Mouse (Mus musculus): ENCODE measurements around the gene Acsf3.

Gene Acsf3

DNA sequence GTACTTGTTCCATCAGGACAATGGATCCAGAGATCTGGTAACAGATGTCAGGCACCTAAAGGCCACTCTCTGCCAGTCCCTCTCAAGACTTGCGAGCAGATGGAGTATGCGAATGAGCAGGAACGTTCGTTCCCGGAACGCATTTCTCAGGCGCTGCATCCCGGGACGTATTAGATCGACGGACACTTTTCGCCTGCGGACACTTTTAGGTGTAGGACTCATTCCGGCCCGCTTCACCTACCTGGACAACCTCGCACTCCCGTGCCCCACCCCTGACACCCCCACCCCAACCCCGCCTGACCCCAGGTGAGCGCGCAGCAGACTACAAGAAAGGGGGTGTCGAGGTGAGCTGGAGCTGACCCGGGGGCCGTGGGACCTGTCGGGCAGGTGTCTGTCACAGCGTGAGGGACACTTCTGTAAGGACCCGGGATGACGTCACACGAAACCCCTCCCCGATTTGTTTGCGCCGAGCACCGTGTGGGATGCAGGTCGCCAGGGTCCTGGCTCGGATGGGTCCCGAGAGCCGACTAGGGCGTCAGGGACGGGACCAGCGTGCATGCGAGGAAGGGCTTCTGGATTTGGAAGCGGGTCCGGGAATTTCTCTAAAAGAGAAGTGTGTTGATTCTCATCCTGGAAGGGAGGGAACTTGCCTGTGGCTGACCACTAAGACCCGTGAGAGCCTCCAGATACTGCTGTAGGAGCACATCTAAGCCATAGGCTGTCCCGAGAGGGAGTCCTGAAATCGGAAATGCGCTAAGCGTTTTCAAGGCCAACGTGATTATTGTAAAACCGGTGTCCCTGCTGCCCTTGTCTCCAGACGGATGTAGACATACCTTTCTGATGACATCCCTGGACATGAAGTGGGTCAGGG is at the start of gene Acsf3:
Gene Acsf3, plus strand, starts transcription at position 202 of the 871 bp plus-strand sequence.
- DNase-seq (ENCODE audit: low spot score in 2 of 2): peak in 1 of 2 experiments; percentile 75

DNA sequence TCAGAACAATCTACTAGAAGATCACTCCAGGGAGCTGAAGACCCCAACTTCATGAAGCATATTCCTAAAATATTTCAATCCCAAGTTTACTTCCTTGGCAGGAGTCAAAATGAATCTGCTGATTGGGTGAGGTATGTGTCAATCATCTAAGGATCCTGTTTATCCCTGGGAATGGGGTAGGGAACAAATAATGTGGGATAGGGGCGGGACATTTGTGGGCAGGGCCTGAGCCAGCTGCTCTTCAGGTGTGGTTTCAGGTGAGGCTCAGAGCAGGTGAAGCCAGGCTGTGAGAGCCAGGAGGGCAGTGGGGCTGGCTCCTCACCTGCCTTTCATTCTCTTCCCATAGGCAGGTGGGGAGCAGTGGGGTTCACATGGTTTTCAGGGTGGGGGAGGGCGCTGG is 48.5 kb upstream of the Acsf3 start:
- no peak for DNase-seq (ENCODE audit: low spot score in 2 of 2)

DNA sequence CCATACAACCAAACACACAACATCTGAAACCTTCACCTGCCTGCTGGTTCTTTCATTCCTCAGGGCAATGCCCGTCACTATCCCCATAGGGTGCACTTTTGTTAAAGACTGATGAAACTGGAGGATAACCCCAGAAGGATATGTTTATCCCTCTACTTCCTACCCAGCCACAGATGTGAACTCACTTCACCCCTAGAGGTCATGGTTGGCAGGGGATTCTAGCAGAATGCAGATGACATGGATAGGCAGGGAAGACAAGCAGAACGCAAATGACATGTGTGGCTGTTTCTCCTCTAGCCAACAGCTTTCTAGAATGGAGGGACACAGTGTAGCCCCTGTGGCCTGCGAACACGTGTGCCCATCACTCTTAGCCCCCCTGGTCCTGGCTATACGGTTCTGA is 47.9 kb upstream of the Acsf3 start:
- DNase-seq (ENCODE audit: low spot score in 2 of 2): no peak

DNA sequence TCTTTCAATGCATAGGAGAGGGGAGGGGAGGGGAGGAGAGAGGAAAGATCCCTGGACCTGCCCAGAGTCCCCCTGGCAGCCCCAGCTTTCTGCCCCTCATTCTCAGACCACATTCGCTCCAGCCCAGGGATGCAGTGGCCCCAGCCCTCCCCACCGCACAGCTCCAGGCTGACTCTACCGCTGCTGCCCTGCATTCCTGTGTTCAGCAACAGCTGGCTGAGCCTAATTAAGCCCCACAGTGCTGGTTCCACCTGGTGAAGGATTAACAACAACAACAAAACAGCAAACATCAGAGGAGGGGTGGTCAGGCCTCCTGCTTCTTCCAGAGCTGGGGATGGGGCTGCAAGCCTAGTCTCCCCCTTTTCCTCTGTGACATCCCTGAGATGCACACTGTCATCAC is 46.7 kb upstream of the Acsf3 start:
- no peak for DNase-seq (ENCODE audit: low spot score in 2 of 2)

- no peak for DNase-seq (ENCODE audit: low spot score in 2 of 2)
These were observed 40.2 kb upstream of the Acsf3 start for GRCm38 (mm10) chr8:122735110-122735509.

DNA sequence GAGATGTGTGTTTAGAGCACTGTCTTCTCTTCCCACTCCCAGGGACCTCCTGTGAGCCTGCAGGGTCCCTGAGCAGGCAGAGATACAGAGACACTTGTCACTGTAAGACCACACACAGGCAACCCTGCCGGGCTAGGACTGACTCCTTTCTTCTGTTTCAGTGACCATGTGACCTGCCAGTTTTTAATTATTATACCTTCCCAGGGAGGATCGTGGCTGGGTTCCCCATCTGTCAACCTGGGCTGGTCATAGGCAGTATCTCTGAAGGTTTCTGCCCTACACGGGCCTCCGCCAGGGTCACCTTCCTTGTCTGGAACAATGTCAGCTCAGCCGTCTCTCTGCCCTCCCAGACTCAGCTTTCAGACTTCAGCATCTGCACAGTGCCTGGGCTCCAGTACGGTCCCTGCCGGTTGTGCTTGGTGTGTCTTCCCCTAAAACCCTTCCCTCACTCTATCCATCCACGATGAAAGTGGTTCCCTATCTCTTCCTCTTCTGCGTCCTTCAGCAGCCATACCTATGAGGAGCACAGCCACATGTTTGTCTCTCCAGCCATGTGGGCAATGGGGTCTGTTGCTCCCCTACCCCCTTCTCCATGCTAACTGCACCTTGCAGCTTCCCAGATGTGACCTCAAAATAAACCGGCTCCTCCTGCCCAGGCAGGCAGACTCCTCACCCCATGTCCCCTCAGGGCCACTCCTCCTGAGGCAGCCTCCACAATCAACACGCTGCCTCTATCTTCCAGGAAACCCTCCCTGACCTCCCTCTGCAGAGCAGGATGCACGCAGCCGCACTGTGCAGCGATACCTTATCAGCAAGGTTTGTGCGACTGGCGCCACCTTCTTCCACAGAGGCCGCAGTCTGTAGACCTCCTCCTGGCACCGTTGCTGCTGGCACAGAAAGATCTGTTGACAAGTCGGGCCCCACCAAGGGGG is 39.5 kb upstream of the Acsf3 start:
- DNase-seq (ENCODE audit: low spot score in 2 of 2): no peak

- DNase-seq (ENCODE audit: low spot score in 2 of 2): no peak
These were observed 38.7 kb upstream of the Acsf3 start for GRCm38 (mm10) chr8:122736623-122737022.

DNA sequence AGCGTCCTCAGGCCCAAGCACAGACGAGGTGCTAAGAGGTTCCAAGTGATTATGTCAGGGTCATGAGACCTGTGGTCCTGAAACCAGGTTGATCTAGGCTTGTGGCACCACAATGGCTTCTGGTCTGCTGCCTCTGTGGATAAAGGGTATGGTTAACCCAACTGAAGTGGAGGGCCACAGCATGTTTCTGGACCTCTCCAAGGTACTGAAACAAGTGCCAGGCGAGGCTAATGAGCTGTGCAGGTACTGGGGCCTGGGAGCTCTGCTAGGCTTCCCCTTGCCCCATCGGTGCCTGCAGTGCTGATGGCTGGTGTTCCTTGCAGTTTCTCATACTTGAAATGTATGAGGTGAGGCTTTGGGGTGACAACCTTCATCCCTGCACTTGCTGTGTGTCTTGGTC is 38.2 kb upstream of the Acsf3 start:
- DNase-seq (ENCODE audit: low spot score in 2 of 2): no peak

DNA sequence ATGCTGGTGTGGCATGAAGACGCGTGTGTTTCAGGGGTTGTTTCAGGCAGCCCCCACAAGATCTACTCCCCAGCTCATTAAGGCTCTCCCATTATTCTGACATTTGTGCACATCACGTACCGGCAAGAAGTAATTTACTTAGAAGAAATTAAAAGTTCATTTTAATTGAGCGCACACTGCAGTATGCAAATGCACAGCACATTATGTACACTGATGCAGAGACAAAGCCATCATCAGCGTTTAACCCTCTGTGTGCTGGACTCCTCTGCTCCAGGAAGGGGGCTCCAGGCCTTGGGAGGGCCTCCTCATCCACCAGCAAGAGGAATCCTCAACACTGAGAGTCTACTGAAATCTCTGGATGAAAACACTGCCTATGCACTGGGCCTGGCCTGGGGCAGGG is 37.4 kb upstream of the Acsf3 start:
- DNase-seq (ENCODE audit: low spot score in 2 of 2): no peak

DNA sequence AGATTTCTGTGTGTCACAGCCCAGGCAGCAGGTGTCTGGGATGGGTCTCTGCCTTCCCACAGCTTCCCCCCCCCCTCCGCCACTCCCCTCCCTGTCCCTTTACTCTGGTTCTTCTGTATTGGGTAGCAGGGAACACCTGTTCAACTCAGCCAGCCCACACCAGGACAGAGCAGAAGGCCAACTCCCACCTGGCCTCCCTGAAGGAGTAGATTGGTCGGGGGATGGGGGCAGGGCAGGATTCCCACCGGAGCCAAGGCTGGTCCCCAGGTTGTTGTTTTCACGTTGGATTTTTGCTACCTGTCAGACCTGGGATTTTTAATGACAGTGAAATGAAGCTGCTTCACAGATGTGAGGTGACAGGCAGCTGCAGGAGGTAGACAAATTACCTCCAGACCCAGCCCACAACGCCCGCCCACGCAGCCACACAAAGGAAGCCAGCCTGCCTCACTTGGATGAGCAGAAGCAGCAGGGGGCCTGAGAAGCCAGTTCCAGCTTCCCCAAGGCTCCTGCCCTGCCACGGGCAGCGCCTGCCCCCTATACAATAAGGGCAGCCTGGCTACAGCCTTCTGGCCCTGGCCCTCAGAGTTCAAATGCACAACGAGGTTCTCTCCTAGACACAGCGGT is 36.1 kb upstream of the Acsf3 start:
- DNase-seq (ENCODE audit: low spot score in 2 of 2): no peak

DNA sequence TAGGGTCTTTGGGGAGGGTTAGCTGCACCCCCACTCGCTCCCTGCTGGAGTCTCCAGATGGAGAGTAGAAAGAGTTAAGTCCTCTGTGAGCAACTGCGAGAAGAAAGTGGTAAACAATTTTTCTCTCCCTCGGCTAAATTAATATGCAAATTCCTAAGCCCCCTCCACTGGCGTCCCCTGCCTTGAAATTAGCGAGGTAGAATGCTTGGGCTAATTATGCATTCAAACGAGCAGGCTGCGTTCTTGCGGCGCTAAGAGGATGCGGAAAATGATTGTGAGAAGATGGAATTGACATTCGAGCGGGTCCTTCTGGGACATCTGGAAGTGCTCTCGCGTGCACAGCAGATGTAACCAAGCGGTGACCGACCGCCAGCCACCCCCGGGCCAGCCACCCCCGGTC is 32.8 kb upstream of the Acsf3 start:
- no peak for DNase-seq (ENCODE audit: low spot score in 2 of 2)

DNA sequence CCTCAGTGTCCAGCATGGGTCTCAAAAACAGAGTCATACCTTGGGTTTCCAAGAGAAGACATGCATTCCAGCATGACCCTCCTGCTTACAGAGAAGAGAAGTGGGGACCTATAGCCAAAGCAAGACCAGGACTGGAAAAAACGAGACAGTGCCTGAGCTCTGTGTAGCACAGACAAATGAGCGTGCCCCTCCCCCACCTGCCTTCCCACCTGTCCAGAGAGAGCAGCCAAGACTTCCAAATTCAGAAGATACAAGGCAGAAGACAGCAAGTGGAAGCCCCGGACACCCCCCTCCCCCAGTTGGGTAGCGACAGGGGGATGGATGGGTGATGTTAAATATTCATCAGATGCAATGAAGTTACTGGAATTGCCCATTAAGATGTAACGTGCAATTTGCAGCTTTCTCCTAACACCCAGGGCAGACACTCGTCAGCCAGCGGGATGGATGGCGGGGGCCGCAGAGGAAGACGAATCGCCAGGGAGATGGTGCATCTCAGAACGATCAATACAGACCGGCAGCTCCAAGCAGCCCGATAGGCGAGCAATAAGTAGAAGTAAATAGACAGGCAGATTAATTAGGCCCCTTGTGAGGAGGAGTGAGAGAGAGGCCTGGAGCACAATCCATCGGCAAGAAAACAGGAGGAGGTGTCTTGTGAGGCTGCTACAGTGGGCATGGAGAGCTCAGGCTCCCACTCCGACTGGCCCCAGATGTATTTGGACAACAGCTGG is 30.1 kb upstream of the Acsf3 start:
- no peak for DNase-seq (ENCODE audit: low spot score in 2 of 2)

DNA sequence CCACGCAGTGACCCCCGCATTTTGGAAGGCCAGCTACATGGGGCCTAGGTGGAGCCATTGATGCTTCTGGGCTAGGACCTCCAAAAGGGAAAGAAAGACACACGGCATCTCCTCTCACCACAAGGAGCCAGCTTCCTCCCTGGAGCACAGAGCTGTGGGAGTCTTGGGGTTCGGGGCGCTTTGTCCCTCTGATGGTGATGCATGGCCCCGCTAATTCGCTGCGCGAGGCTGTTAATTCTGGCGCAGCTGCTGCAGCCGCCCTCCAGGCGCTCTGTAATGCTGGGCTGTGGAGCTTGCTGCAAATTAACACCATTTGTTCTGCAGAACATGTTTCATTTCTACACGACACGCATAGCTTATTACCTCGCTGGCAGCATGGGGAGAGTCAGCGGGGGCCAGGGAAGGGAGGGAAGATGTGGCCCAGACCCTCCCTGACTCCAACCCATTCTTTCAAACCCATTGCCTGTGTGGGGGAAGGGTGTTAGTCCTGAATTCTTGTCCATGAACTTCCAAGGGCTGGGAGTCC is 29.5 kb upstream of the Acsf3 start:
- DNase-seq (ENCODE audit: low spot score in 2 of 2): no peak

GRCm38 (mm10) chr8:122746439-122746838 is 28.8 kb upstream of the Acsf3 start:
- no peak for DNase-seq (ENCODE audit: low spot score in 2 of 2)

DNA sequence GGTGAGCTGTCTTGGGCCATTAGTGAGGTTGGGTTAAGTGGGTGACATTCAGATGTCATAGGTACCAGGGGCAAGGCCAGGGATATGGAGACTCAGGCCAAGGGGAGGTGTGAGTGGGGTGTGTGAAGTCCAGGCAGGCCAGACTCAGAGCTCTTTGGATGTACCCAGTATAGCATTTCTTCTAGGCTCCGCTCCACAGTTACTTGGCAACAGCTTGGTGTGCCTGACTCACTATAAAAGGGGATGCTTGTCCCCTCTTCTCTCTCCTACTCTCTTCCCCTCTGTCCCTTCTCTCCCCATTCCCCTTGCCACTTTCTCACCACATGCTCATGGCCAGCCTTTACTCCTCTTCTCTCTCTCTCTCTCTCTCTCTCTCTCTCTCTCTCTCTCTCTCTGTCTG is 27.5 kb upstream of the Acsf3 start:
- no peak for DNase-seq (ENCODE audit: low spot score in 2 of 2)

GRCm38 (mm10) chr8:122749333-122749958 is 25.8 kb upstream of the Acsf3 start:
- peak in 1 of 2 experiments; percentile 55 for DNase-seq (ENCODE audit: low spot score in 2 of 2)

GRCm38 (mm10) chr8:122751342-122751741 is 23.9 kb upstream of the Acsf3 start:
- no peak for DNase-seq (ENCODE audit: low spot score in 2 of 2)

DNA sequence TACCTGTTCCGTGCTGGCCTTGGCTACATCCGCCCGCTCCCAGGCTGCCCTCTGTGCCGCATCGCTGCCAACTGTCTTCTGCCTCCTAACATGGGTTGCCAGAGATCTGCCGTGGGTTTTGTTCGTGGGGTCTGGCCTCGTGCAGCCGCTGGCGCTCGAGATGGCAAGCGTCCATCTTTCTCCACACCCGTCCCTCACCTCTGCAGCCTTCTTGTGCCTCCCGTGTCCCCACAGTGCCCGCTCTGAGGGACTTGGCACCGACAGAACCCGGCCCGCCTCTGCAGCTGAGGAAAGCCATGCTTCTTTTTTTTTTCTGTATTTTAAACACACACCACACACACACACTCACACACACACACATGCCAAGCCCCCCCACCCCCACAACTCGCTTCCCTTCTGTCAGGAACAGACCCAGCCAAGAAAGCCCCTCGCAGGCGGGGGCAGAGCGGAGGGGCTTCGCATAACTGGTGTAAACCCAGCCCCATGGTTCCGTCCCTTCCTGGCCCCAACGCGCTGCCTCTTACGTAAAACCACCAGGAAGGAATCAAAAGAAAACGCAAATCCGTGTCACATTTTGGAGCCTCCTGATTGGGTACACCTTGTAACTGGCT is 23.1 kb upstream of the Acsf3 start:
- DNase-seq (ENCODE audit: low spot score in 2 of 2): peak in 1 of 2 experiments; percentile 77

GRCm38 (mm10) chr8:122758597-122758996 is 16.7 kb upstream of the Acsf3 start:
- no peak for DNase-seq (ENCODE audit: low spot score in 2 of 2)

DNA sequence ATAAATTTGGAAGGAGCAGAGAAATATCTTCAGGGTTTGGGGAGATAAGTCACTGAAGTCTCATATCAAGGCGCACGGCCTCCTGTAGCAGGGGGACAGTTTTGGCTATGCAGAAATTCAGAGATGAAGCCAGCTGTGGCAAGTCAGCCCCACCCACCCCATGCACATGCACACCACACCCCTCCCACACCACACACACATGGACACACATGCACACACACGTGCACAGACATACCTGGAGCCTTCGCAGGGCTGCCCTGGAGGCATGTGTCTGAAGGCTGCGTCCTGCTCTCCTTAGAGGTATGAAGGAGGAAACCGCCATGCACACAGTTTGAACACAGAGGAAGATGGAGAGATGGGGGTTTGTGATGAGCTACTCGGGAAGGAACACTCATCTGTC is 15.2 kb upstream of the Acsf3 start:
- no peak for DNase-seq (ENCODE audit: low spot score in 2 of 2)
